Mouse (Mus musculus) neural tube, embryonic 14.5 days (tissue): ENCODE measurements around the gene Pard3b. TPM values are rescaled to one million over a fixed set of nuclear protein-coding genes. Genes with fewer than 3 reads are reported as not detected.
A peak's percentile ranks its signal among the peaks of the same experiment; 100 is the strongest.

Source experiments
- ATAC-seq: fragments of 200-750 bp; cut with Nextera tagmentation; 2 replicates; pipeline ENCODE4 v1.8.0; 2017; ENCODE audit warnings: low read depth, mild to moderate bottlenecking, moderate TSS enrichment, moderate library complexity
- H3K27ac ChIP-seq: fragments of 300-500 bp; sonication (generic); 2 replicates; pipeline ENCODE4 v1.5.1; 2014; ENCODE audit warnings: low read depth, mild to moderate bottlenecking, control low read depth, low read length, moderate library complexity, mixed read lengths
- H3K27me3 ChIP-seq: fragments of 300-500 bp; sonication (generic); 2 replicates; pipeline ENCODE4 v1.6.1; 2014; ENCODE audit warnings: low read length; ENCODE audit not compliant: control insufficient read depth, insufficient read depth
- H3K36me3 ChIP-seq: fragments of 300-500 bp; sonication (generic); 2 replicates; pipeline ENCODE4 v1.6.1; 2014; ENCODE audit warnings: low read length, mixed read lengths; ENCODE audit not compliant: control insufficient read depth, insufficient read depth
- H3K4me1 ChIP-seq: fragments of 300-500 bp; sonication (generic); 2 replicates; pipeline ENCODE4 v1.6.1; 2014; ENCODE audit warnings: low read length; ENCODE audit not compliant: control insufficient read depth, insufficient read depth
- H3K4me2 ChIP-seq: fragments of 300-500 bp; sonication (generic); 2 replicates; pipeline ENCODE4 v1.6.1; 2014; ENCODE audit warnings: mild to moderate bottlenecking, low read depth, low read length, control low read depth
- H3K4me3 ChIP-seq: fragments of 300-500 bp; sonication (generic); 2 replicates; pipeline ENCODE4 v1.5.1; 2014; ENCODE audit warnings: low read depth, low read length, control low read depth, mixed read lengths
- H3K9ac ChIP-seq: fragments of 300-500 bp; sonication (generic); replicated peaks from 2 replicates; pipeline ENCODE4 v1.6.1; 2014; ENCODE audit warnings: low read depth, mild to moderate bottlenecking, control low read depth, low read length, mixed read lengths
- H3K9me3 ChIP-seq: fragments of 300-500 bp; sonication (generic); 2 replicates; pipeline ENCODE4 v1.6.1; 2016; ENCODE audit warnings: low read length; ENCODE audit not compliant: control insufficient read depth
- WGBS: fragments of 180-500 bp; shearing (Covaris S2); extraction: QIAGEN DNeasy Blood & Tissue Kit; methylation state at CpG from one replicate; pipeline ENCODE4 v1.1.7; 2014; 5-methylcytosine and 5-hydroxymethylcytosine counted together
- polyA plus RNA-seq: library from polyadenylated mRNA; unstranded; fragments of >200 nt; fragmentation: Nextera tagmentation; extraction: Ambion mirVana; gene quantifications from 2 replicates; pipeline ENCODE4 v1.2.1, GENCODE M21; 2014

Gene Pard3b
- 9.9 and 11.9 TPM in 2 replicates for polyA plus RNA-seq

DNA sequence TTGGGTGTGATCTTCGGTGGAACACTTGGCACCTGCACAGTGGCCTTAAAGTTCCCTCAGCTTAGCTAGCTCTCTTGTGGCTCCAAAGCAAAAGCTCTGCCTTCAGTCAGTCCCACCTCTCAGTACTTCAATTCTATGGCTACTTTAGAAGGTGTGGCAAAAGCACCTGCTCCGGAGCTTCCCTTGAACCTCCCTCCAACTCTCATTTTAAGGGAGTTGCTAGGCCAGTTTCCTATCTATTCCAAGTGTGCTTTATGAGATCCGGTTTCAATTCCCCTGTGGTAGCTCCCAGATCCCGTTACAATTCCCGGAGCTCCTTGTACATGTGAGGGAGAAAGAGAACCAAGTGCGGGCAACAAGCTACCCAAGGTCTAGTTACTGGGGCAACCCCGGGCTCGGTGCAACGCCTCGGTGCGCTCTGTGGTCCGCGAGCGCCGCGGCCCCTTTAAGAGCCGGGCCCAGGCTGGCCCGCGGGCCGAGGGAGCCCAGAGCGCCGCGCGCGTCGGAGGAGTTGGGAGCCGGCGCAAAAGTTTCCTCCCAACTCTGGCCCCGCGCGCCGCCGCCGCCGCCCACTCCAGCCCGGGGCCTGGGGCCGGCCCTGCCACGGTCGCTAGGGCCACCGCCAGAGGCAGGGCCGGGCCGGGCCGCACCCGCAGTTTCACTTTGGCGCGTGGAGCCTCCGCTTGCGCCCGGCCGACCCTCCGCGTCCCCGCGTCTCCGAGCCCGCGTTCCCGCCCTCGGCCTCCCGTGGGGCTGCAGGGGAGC is at the start of gene Pard3b:
Gene Pard3b (plus strand): TSS at position 478 of the 765 bp plus-strand sequence.
- no peaks in the 10 kb centered on the region for H3K36me3 ChIP-seq
- peak within 1 kb of the TSS; percentile 96 for H3K4me2 ChIP-seq
- H3K4me3 ChIP-seq = peak within 1 kb of the TSS; percentile 84
- H3K4me1 ChIP-seq = no peaks in the 10 kb centered on the region
- ATAC-seq = peak; percentile 93
- H3K9ac ChIP-seq = peak within 1 kb of the TSS; percentile 69
- H3K27ac ChIP-seq = 0 out of 2 replicates have a peak within 1 kb of the TSS, but pooled peaks have one; percentile 10
- WGBS = 1% methylated on average over 47 of the region's 60 CpGs
- H3K9me3 ChIP-seq = no peaks in the 10 kb centered on the region
- no peaks in the 10 kb centered on the region for H3K27me3 ChIP-seq

DNA sequence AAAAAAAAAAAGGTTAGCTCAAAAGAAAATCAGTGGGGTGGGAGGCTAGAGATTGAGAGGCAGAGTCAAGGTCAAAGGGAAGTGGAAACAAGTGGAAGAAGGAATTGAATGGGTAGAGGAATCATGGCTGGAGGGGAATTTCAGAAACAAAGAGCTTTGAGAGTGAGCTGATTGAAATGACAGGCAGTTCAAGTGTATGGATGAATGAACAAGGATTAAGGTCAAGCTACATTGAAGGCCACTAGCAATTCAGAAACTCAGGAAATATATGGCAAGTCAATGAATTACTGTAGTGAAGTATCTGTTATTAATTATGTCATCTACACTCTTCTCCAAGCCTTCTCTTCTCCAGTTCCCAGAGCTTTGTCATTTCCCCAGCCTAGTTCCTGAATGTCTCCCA is 22.4 kb upstream of the Pard3b start:
- no peak for ATAC-seq
- no peak overlapping the region for H3K4me3 ChIP-seq
- no peaks in the 10 kb centered on the region for H3K4me1 ChIP-seq

DNA sequence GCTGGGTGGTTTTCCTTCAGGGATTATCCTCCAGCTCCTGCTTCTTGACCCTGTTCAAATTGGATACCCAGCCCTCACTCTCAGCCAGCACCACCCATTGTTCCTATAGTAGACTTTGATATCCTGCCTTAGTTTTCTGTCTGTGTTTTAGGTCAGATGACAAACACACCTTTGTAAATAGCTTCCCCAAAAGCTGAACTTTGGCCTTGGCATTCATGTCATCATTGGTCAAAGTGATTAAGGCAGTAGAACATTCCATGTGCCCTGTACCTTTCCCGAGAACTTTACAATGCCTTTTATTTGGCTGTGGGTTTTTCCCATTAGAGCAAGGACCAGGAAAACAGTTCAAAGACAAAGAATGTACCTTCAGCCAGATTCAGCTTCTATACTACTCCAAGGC is 18.0 kb upstream of the Pard3b start:
- Histone ChIP-seq H3K4me2 (no peak overlapping the region), H3K36me3 (no peaks in the 10 kb centered on the region), H3K4me1 (no peaks in the 10 kb centered on the region), H3K27me3 (no peaks in the 10 kb centered on the region), H3K4me3 (no peak overlapping the region), H3K27ac (no peak overlapping the region), H3K9ac (no peak overlapping the region), H3K9me3 (no peaks in the 10 kb centered on the region)
- no peak for ATAC-seq
- WGBS = 59% methylated on average over 1 of the region's 1 CpGs

More for the DNA sequence above, 22.4 kb upstream of the Pard3b start:
- H3K9me3 ChIP-seq = no peaks in the 10 kb centered on the region
- H3K27ac ChIP-seq = no peak overlapping the region
- H3K27me3 ChIP-seq = no peaks in the 10 kb centered on the region
- H3K36me3 ChIP-seq = no peaks in the 10 kb centered on the region
- H3K4me2 ChIP-seq = no peak overlapping the region
- H3K9ac ChIP-seq = no peak overlapping the region

DNA sequence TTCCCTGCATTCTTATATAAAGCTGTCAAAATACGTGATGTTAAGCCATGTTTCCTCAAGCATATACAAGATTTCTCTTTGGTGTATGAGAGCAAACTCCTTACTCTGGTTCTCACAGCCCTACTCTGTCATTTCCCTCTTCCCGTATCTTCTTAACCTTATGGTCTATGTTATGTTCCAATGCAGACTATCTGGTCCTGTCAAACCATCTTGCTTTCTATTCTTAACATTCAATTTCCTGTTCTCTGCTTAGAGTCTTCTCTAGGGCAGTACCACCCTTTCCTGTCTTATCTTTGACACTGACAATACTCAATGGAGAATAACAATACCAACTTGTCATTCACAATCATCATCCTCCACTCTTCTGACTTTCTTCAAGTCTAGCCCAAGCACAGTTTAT is 8.8 kb upstream of the Pard3b start:
- Histone ChIP-seq H3K9me3 (no peaks in the 10 kb centered on the region), H3K27me3 (no peaks in the 10 kb centered on the region), H3K4me3 (no peak overlapping the region), H3K4me1 (no peaks in the 10 kb centered on the region), H3K4me2 (no peak overlapping the region), H3K36me3 (no peaks in the 10 kb centered on the region), H3K9ac (no peak overlapping the region), H3K27ac (no peak overlapping the region)
- WGBS = 93% methylated on average over 2 of the region's 2 CpGs
- ATAC-seq = no peak

DNA sequence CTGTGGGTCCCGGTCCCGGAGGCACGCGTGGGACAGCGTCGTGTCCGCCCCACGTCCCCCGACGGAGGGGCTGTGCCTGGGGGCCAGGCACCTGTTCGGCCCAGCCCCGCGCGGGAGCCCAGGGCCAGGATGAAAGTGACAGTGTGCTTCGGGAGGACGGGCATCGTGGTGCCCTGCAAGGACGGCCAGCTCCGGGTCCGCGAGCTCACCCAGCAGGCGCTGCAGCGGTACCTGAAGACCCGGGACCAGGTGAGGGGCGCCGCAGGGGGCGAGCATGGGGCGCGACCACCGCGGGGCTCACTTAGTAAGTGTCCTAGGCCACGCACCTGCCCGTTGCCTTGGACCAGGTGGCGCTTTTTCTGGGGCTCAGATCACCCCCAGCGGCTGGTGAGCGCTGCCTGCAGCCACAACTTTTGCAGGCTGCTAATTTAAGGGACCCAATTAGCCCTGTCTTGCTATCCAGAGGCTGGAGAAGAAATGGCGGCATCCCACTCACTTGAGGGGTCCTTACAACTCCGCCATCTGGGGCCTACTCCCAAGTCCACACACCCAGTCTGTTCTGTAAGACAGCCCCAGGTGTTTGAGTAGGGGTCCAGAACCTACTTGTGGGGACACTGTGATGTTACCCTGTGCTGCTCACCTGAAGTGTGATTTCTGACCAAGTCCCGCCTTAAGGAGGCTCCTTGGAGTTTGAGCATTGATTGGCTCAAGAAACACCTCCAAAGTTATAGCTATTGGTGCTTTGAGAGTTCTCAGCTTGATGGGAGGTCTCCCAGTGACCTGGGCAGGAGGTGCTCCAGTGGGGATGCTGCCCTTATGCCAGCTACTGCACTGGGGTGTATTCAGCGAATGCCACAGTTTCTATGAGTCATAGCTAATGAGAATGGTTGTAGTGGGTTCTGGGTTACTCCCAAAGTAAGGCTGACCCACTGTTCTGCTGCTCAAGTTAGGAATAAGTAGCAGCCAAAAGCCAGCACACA is 780 bp downstream of the Pard3b start:
- H3K4me1 ChIP-seq = no peaks in the 10 kb centered on the region
- H3K27ac ChIP-seq = 0 out of 2 replicates have a peak overlapping the region, but pooled peaks have one; percentile 10
- H3K4me3 ChIP-seq = peak overlapping the region; percentile 84
- H3K4me2 ChIP-seq = peak overlapping the region; percentile 96
- peak; percentile 72 for ATAC-seq
- 4% methylated on average over 40 of the region's 40 CpGs for WGBS
- no peaks in the 10 kb centered on the region for H3K9me3 ChIP-seq
- no peaks in the 10 kb centered on the region for H3K27me3 ChIP-seq
- H3K36me3 ChIP-seq = no peaks in the 10 kb centered on the region
- peak overlapping the region; percentile 69 for H3K9ac ChIP-seq

DNA sequence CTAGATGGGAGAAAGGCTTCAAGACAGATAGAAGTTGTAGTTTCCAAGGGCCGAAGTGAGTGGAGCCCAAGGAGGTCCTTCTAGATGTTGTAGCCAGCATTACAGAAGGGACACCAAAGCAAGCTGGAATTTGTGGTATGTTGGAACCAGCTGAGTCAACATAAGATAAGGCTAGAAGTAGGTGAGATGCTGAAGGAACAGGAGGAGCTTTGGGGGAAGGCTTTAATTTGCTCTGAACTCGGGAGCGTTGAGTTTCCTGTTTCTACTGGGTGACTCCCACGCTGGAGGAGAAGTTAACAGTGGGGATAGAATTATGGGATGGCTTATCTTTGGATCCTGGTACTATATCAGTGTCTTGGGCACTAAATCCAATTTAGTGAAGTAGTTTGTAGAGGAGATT is 3.3 kb downstream of the Pard3b start:
- no peak overlapping the region for H3K27ac ChIP-seq
- 78% methylated on average over 4 of the region's 4 CpGs for WGBS
- H3K27me3 ChIP-seq = no peaks in the 10 kb centered on the region

DNA sequence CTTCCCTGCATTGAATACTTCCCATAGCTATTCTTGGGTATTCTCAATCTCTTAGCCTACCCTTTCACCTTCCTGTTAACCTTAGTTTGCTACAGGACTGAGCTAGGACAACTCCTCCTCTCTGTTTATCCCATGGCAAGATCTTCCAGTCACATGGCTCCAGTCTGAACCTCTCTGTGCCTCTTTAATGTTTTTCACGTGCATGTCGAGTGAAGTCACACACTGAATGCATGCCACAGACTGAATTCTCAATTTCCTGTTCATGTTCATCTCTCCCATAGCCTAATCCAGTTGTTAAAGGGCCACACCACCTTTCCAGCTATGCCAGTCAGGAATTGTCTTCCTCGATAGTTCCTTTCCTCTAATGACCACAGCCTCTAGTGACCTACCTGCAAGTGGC is 6.4 kb downstream of the Pard3b start:
- no peak overlapping the region for H3K9ac ChIP-seq
- no peaks in the 10 kb centered on the region for H3K4me1 ChIP-seq
- no peak for ATAC-seq
- H3K9me3 ChIP-seq = no peaks in the 10 kb centered on the region
- H3K27ac ChIP-seq = no peak overlapping the region
- no peaks in the 10 kb centered on the region for H3K36me3 ChIP-seq
- no peaks in the 10 kb centered on the region for H3K27me3 ChIP-seq
- H3K4me3 ChIP-seq = no peak overlapping the region
- no peak overlapping the region for H3K4me2 ChIP-seq
- WGBS = 82% methylated on average over 3 of the region's 3 CpGs

More for the DNA sequence above, 3.3 kb downstream of the Pard3b start:
- ATAC-seq = no peak
- Histone ChIP-seq H3K4me3 (no peak overlapping the region), H3K4me1 (no peaks in the 10 kb centered on the region), H3K4me2 (no peak overlapping the region), H3K36me3 (no peaks in the 10 kb centered on the region), H3K9ac (no peak overlapping the region), H3K9me3 (no peaks in the 10 kb centered on the region)

DNA sequence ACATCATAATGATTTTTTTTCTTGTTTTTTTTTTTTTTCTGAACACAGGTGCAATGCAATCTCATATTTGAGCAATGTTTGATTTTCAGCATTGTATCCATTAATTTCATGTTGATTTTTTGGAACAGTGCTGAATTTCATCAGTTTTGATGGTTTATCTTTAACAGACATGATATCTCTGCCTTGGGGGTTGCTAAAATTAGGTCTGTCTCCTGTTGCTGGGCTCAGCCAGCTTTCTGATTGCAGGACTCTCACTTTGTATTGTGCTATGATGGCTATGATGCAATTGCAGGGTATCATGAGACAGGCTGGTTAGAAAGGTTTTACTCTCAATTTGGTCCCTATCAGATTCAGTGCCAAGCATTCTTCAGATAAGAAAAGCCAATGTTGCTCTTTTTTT is 11.3 kb downstream of the Pard3b start:
- Histone ChIP-seq H3K4me1 (0 out of 2 replicates have a peak, but pooled peaks cover 3% of the 10 kb centered on the region), H3K36me3 (no peaks in the 10 kb centered on the region), H3K4me3 (no peak overlapping the region), H3K9ac (no peak overlapping the region), H3K9me3 (no peaks in the 10 kb centered on the region), H3K4me2 (no peak overlapping the region), H3K27me3 (no peaks in the 10 kb centered on the region), H3K27ac (no peak overlapping the region)
- ATAC-seq = no peak
